Mouse (Mus musculus) induced T-regulatory cell, adult 2 months (primary cell): ENCODE results near the gene Prim2.

ENCODE experiments used
- DNase-seq: peaks from one replicate; pipeline ENCODE4 v3.0.0-alpha.2; 2012; ENCODE audit warnings: low read depth

The Prim2 gene

GRCm38 (mm10) chr1:33669708-33670141, at the start of gene Prim2:
Gene Prim2, minus strand, starts transcription at chr1:33669795.
- peak; percentile 94 for DNase-seq

GRCm38 (mm10) chr1:33717636-33718035, 48.0 kb upstream of the Prim2 start:
- no peak for DNase-seq

DNA sequence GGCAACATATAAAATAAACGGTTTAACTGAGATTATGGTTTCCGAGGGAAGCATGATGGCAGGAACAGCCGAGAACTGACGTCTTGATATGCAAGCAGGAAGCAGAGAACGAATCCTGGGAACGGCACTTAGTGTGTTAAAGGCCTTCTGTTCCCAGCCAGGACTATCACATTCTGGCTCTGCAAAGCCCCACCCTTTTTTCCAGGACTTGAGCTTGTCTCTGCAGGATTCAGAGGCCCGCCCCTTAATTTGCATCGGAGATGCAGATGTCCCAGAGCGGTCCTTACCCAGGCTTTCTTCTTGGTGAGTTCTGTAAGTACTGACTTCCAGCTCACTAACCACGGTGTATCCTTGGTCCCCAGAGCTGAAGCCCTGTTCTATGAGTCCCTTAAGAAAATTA, 45.2 kb upstream of the Prim2 start:
- no peak for DNase-seq

GRCm38 (mm10) chr1:33712026-33712425, 42.4 kb upstream of the Prim2 start:
- DNase-seq, result no peak

DNA sequence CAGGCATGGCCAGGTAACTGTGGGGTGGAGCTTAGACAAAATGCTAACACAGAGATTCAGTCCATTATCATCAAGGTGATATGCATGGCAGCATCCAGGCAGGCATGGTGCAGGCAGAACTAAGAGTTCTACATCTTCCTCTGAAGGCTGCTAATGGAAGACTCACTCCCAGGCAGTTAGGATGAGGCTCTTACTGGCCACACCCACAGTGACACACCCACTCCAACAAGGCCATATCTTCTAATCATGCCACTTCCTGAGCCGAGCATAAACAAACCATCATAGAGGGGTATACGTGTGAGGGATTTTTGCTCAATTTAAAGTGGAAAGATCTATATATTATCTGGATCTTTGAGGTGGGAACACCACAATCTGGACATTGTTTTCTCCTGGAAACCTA, 40.0 kb upstream of the Prim2 start:
- DNase-seq, result peak; percentile 45

GRCm38 (mm10) chr1:33701244-33701643, 31.6 kb upstream of the Prim2 start:
- no peak for DNase-seq

DNA sequence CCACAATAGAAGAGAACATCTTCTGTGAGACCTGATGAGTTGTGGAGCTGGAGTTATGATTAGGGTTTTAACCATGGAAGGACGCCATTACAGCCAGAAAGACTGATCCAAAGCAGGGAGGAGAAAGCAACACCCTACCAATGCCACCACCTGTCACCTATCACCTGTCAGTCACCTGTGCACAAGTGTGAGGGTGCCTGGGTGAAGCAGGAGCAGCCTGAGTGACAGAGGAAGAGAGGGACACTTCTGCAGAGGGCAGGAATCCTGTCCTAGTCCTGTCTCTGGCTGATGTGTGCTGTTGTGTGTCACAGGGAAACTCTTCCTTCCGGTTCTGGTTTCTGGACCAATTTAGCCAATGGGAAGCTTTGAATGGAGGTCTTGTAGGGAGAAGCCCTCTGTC, 26.4 kb upstream of the Prim2 start:
- no peak for DNase-seq

DNA sequence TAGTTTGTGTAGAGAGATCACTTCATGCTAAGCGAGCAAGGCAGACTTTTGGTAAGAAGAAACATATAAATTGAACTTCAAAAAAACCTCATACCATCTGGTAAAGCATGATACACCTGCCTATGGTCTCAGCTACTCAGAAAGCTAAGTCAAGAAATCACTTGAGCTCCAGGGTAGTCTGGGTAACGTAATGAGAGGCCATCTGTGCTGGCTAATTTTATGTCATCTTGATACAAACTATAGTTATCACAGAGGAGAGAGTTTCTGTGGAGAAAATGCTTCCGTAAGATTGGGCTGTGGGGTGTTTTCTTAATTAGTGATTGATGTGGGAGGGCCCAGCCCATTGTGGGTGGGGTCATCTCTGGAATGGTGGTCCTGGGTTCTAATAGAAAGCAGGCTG, 24.3 kb upstream of the Prim2 start:
- no peak for DNase-seq

DNA sequence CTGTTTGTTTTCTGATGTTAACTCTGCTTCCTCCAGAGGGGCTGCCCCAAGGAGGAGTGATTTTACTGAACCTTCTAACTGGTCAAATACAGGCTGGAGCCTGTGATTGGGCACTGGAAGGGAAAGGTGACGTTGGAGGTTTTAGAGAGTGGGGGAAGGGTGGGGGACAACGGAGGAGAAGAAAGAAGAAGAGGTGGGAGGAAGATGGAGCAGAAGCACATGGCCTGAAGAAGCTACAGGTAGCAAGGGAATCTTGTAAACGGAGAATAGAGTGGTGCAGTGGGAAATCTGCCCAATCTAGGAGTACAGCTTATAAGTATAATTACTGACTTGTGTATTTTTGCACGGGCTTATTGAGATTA, 20.5 kb upstream of the Prim2 start:
- DNase-seq, result no peak

- DNase-seq, result no peak
These were observed 20.0 kb upstream of the Prim2 start for GRCm38 (mm10) chr1:33689446-33690086.

- DNase-seq, result no peak
These were observed 19.2 kb upstream of the Prim2 start for GRCm38 (mm10) chr1:33688810-33689209.

DNA sequence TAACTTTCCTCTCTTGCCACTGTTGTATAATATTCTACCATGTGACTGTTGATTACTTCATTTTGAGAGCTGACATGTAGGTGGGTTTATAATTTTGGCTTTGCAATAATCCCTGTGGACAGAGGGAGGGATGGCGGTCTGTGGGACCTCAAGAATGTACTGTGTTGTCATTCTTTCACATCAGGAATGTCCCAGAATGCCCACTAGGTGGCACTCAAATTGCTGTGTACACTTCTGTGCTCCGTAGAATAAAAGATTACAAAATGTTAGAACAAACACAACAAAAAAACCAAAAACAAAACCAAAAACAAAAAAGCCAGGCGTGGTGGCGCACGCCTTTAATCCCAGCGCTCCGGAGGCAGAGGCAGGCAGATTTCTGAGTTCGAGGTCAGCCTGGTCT, 14.9 kb upstream of the Prim2 start:
- DNase-seq, result peak; percentile 70

- DNase-seq, result no peak
These were observed 11.3 kb upstream of the Prim2 start for GRCm38 (mm10) chr1:33680890-33681289.

GRCm38 (mm10) chr1:33680435-33680834, 10.8 kb upstream of the Prim2 start:
- no peak for DNase-seq

DNA sequence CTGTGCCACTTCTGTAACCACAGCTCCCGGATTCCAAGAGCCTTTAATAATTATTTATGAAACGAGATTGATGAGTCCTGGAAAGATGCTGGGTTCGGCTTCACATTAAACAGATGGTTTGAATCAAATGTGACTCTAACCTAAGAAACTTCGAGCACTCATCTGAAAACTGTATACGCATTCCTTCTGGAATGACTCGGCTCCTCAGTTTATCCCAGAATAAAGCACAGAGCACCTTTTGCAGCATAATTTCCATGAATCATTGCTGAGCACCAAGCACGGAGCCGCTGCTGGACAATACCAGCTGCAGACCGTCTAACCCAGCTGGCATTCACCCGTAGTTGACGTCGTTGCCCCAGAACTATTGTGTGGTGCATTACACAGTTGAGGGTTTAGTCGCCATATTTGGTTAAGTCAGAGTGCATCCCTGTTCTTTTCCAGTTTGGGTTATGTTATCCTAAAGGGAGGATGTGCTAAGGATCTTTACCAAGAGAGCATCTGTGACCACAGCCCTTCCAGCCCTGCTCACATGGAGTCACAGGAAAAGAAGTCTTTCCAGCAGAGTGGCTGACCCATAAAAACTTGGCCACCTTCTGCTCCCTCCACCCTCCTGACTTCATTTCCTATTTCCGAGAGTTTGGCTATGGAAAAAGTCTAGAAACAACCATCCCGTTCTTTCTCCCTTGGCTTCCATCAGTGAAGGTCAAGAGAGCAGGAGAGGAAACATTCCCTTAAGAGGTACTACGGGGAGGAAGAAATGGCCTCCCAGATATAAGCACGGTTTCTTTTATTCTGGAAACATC, 3.8 kb upstream of the Prim2 start:
- no peak for DNase-seq

- DNase-seq, result peak; percentile 63
These were observed 2.9 kb upstream of the Prim2 start for GRCm38 (mm10) chr1:33672514-33672913.

DNA sequence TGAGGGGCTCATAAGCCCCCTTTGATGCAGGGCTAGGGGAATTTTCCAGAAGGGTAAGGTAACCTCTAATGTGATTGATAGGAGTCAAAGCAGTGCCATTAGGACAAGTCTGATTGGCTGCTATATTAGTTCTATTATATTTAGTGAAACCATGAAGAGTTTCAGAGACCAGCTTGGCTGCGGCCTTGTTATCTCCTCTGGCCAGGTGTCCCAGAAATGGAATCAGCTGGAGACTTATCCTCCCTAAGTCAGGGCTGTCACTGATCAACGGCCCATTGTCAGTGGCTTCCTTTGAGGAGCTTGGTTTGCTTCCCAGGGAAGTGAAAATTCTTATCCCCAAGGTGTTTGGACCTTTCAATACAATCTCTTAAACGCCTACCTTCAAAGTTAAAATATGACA, 2.5 kb upstream of the Prim2 start:
- no peak for DNase-seq

GRCm38 (mm10) chr1:33671441-33671840, 1.8 kb upstream of the Prim2 start:
- DNase-seq, result no peak

- DNase-seq, result peak; percentile 86
These were observed 595 bp upstream of the Prim2 start for GRCm38 (mm10) chr1:33670164-33670616.

DNA sequence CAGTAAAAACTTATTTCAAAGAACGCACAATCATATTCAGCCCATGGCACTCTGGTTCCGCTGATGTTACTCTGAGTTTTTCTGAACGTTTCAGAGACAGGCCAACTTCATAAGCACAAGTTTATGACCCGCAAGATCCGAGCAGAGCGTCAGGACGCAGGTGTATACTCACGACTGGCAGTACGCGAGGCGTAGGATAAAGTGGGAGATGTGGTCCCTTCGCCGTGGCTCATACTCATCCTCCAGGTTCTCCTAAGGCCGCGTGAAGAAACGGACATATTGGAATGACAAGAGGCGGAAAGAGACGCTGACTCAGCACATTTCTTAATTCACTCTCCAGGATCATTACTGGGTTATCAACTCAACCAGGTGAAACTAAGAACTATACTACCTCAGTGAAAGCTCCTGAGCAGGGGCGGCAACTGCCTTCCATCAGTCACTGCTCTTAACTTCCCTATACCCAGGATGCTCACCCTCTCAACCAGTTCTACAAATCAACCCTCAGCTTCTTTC, 5.9 kb downstream of the Prim2 start:
- DNase-seq, result no peak

GRCm38 (mm10) chr1:33663163-33663562, 6.4 kb downstream of the Prim2 start:
- peak; percentile 77 for DNase-seq

DNA sequence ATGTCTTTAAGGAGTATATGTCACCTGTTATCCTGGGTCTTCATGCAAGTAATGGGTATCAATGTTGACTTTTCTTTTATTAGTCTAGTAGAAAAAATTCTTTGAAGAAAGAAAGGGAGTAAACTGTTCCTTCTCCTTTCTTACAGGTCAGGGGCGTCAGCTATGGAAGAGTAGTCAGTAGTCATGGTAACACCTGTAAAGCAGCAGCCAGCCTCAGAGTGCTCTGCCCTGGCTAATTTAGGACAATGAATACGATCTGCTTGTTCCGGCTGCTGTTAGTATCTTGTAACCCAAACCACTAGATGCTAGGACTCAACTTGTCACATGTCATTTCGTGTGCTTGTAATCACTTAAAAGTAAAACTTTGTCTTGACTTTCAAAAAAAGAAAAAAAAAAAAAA, 11.3 kb downstream of the Prim2 start:
- DNase-seq, result no peak

- DNase-seq, result no peak
These were observed 11.9 kb downstream of the Prim2 start for GRCm38 (mm10) chr1:33657574-33658149.
